Mouse (Mus musculus) layer of hippocampus, postnatal 25 days (tissue): Measurements from ENCODE around the gene Lag3. TPM values are rescaled to one million over a fixed set of nuclear protein-coding genes. Genes with fewer than 3 reads are reported as not detected.
A peak's percentile ranks its signal among the peaks of the same experiment; 100 is the strongest.
"Not testable (repeated sequence)": the region's sequence is repeated elsewhere in the genome, so short reads cannot be mapped to it uniquely, and the experiment has no call there.

Source experiments
- DNase-seq, 2 experiments: peaks; one replicate each; pipeline ENCODE4 v3.0.0; 2022; ENCODE audit warnings: mixed read lengths in 2 of 2, low spot score in 1 of 2; ENCODE audit errors: extremely low spot score in 1 of 2
- total RNA-seq, 2 experiments: library from RNA; stranded (reverse); gene quantifications; 2 replicates each; pipeline ENCODE4 v1.2.3; 2021

Gene Lag3
- total RNA-seq, 2 experiments from 2014 or later, result 2.4 to 2.6 TPM

- DNase-seq, result no peak
These were observed 9.7 kb downstream of the Lag3 start for GRCm38 (mm10) chr6:124901851-124902250.

- no peak for DNase-seq
These were observed 10.6 kb downstream of the Lag3 start for GRCm38 (mm10) chr6:124900801-124901480.

- no peak for DNase-seq
These were observed 11.3 kb downstream of the Lag3 start for GRCm38 (mm10) chr6:124900056-124900800.

- no peak for DNase-seq
These were observed 13.1 kb downstream of the Lag3 start for GRCm38 (mm10) chr6:124898359-124898758.

- DNase-seq, result not testable (repeated sequence)
These were observed 17.4 kb downstream of the Lag3 start for GRCm38 (mm10) chr6:124894113-124894512.

- no peak for DNase-seq
These were observed 20.5 kb downstream of the Lag3 start for GRCm38 (mm10) chr6:124890997-124891396.

- DNase-seq, result no peak
These were observed 22.9 kb downstream of the Lag3 start for GRCm38 (mm10) chr6:124888555-124889125.

GRCm38 (mm10) chr6:124887986-124888385, 23.5 kb downstream of the Lag3 start, which contains the start of gene Cd4:
TSS of gene Cd4 (minus strand) at chr6:124888221.
- DNase-seq, result no peak

GRCm38 (mm10) chr6:124885956-124886381, 25.5 kb downstream of the Lag3 start:
- no peak for DNase-seq

- no peak for DNase-seq
These were observed 26.6 kb downstream of the Lag3 start for GRCm38 (mm10) chr6:124884714-124885500.

GRCm38 (mm10) chr6:124883351-124883750, 28.2 kb downstream of the Lag3 start:
- DNase-seq, result no peak

- DNase-seq, result no peak
These were observed 29.7 kb downstream of the Lag3 start for GRCm38 (mm10) chr6:124881821-124882220.

GRCm38 (mm10) chr6:124879390-124879789, 32.1 kb downstream of the Lag3 start:
- DNase-seq, result no peak

- DNase-seq, result no peak
These were observed 37.2 kb downstream of the Lag3 start for GRCm38 (mm10) chr6:124874348-124874747.

GRCm38 (mm10) chr6:124866560-124866959, 44.9 kb downstream of the Lag3 start:
- no peak for DNase-seq

- DNase-seq, result no peak
These were observed 45.6 kb downstream of the Lag3 start for GRCm38 (mm10) chr6:124865766-124866362.

- DNase-seq, result peak; percentile 58
These were observed 47.7 kb downstream of the Lag3 start, which contains the start of gene Gpr162 for GRCm38 (mm10) chr6:124863658-124864298. TSS of gene Gpr162 (minus strand) at chr6:124863983.

- DNase-seq, result peak in 1 of 2 experiments; percentile 33
These were observed 48.3 kb downstream of the Lag3 start for GRCm38 (mm10) chr6:124863125-124863657.

- no peak for DNase-seq
These were observed 48.9 kb downstream of the Lag3 start for GRCm38 (mm10) chr6:124862406-124863124.
